Mouse (Mus musculus): Measurements from ENCODE around the gene Gkn2.

DNA sequence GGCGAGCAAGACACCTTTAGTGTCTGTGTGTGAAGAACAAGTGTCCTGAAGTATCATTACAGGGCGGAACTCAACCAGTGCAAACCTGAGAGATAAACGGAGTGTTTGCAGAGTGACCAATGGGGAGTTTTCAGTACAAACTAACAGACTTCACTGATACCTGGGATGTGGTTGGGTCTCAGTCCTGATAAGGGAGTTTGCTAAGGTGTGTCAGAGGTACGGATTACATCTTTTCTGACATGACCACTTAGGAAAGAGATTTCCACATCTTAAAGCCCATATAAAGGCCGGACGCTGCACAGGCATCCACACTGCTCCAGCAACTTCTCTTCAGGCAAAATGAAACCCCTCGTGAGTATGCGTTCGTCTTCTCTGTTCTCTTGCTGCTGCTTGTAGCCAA, at the start of gene Gkn2:
- TF ChIP-seq POLR2A (IDR thresholded peaks at IDR 0.05; ENCODE audit: borderline replicate concordance, insufficient read depth, low read length) = no peak
- TF ChIP-seq CTCF (IDR thresholded peaks at IDR 0.05; ENCODE audit: borderline replicate concordance, insufficient read depth, low read depth, low read length) = no peak
